Mouse (Mus musculus) embryonic fibroblast, embryonic 13.5 days (primary cell): Measurements from ENCODE around the gene Spib.

ENCODE experiments used
- CTCF ChIP-seq: IDR thresholded peaks from 2 replicates; pipeline ENCODE4 v1.5.1; 2011; ENCODE audit warnings: mild to moderate bottlenecking, control low read depth, low read length, moderate library complexity, borderline replicate concordance; ENCODE audit not compliant: insufficient read depth
- POLR2A ChIP-seq: IDR thresholded peaks from 2 replicates; pipeline ENCODE4 v1.6.1; 2011; ENCODE audit warnings: low read depth, mild to moderate bottlenecking, control low read depth, low read length, moderate library complexity

GRCm38 (mm10) chr7:44529518-44529917, 2.4 kb downstream of the Spib start:
- no peak for TF ChIP-seq CTCF
- TF ChIP-seq POLR2A, result no peak
